Mouse (Mus musculus) testis, adult 2 months (tissue): ENCODE measurements at regions not wholly inside any gene's neighbourhood (a gene's known extent, or its start where the extent isn't known, plus 50 kb on each side); places are given as distances from the start of the nearest gene placed in this dataset.

ENCODE experiments used
- H3K27ac ChIP-seq: fragments of 200-500 bp; 2 replicates; pipeline ENCODE4 v1.5.1; 2012; ENCODE audit warnings: low read depth, low read length; ENCODE audit not compliant: control insufficient read depth, insufficient read depth
- H3K27me3 ChIP-seq: fragments of 200-500 bp; 2 replicates; pipeline ENCODE4 v1.6.1; 2012; ENCODE audit warnings: mild to moderate bottlenecking, low read length, moderate library complexity; ENCODE audit not compliant: control insufficient read depth, insufficient read depth
- H3K36me3 ChIP-seq: fragments of 200-500 bp; 2 replicates; pipeline ENCODE4 v1.6.1; 2012; ENCODE audit warnings: mild to moderate bottlenecking, low read length; ENCODE audit not compliant: control insufficient read depth, insufficient read depth
- H3K4me1 ChIP-seq: fragments of 200-500 bp; 2 replicates; pipeline ENCODE4 v1.6.1; 2012; ENCODE audit warnings: low read length; ENCODE audit not compliant: control insufficient read depth, insufficient read depth
- H3K4me3 ChIP-seq: fragments of 200-500 bp; 2 replicates; pipeline ENCODE4 v1.5.1; 2012; ENCODE audit warnings: low read depth, mild to moderate bottlenecking, low read length, moderate library complexity, mixed read lengths; ENCODE audit not compliant: control insufficient read depth
- CTCF ChIP-seq: fragments of 200-500 bp; IDR thresholded peaks from 2 replicates; pipeline ENCODE4 v1.5.1; 2012; ENCODE audit warnings: low read depth, mild to moderate bottlenecking, inconsistent platforms, low read length, moderate library complexity; ENCODE audit not compliant: control insufficient read depth, insufficient read depth, insufficient replicate concordance
- POLR2A ChIP-seq: fragments of 200-500 bp; IDR thresholded peaks from 2 replicates; pipeline ENCODE4 v1.6.1; 2012; ENCODE audit warnings: low read depth, mild to moderate bottlenecking, inconsistent platforms, low read length, moderate library complexity; ENCODE audit not compliant: control insufficient read depth

GRCm38 (mm10) chr10:8969586-8969985 is 83.7 kb upstream of the Sash1 start:
- H3K36me3 ChIP-seq = no peaks in the 10 kb centered on the region
- H3K27ac ChIP-seq = no peak overlapping the region
- no peak for TF ChIP-seq CTCF
- TF ChIP-seq POLR2A = no peak
- no peaks in the 10 kb centered on the region for H3K4me1 ChIP-seq
- no peaks in the 10 kb centered on the region for H3K27me3 ChIP-seq
- H3K4me3 ChIP-seq = no peak overlapping the region

GRCm38 (mm10) chr10:8969016-8969415 is 83.1 kb upstream of the Sash1 start:
- TF ChIP-seq POLR2A (no peak), CTCF (no peak)
- Histone ChIP-seq H3K36me3 (no peaks in the 10 kb centered on the region), H3K27ac (no peak overlapping the region), H3K4me1 (no peaks in the 10 kb centered on the region), H3K27me3 (no peaks in the 10 kb centered on the region), H3K4me3 (no peak overlapping the region)

- Histone ChIP-seq H3K4me1 (no peaks in the 10 kb centered on the region), H3K27ac (peak overlapping the region; percentile 14; the same call in 1 of the 2 replicates), H3K27me3 (no peaks in the 10 kb centered on the region), H3K4me3 (no peak overlapping the region), H3K36me3 (no peaks in the 10 kb centered on the region)
- TF ChIP-seq CTCF (no peak), POLR2A (no peak)
Measured at GRCm38 (mm10) chr10:8968276-8968923, 82.5 kb upstream of the Sash1 start.

- H3K4me1 ChIP-seq = no peaks in the 10 kb centered on the region
- no peak for TF ChIP-seq POLR2A
- TF ChIP-seq CTCF = no peak
- H3K27ac ChIP-seq = no peak overlapping the region
- H3K4me3 ChIP-seq = no peak overlapping the region
- H3K36me3 ChIP-seq = no peaks in the 10 kb centered on the region
- no peaks in the 10 kb centered on the region for H3K27me3 ChIP-seq
Measured at GRCm38 (mm10) chr10:8962921-8963320, 77.1 kb upstream of the Sash1 start.

- no peaks in the 10 kb centered on the region for H3K4me1 ChIP-seq
- TF ChIP-seq CTCF = no peak
- TF ChIP-seq POLR2A = no peak
- H3K36me3 ChIP-seq = no peaks in the 10 kb centered on the region
- H3K27ac ChIP-seq = no peak overlapping the region
- H3K27me3 ChIP-seq = no peaks in the 10 kb centered on the region
- H3K4me3 ChIP-seq = no peak overlapping the region
Measured at GRCm38 (mm10) chr10:8960964-8961675, 75.2 kb upstream of the Sash1 start.

- Histone ChIP-seq H3K36me3 (no peaks in the 10 kb centered on the region), H3K4me3 (no peak overlapping the region), H3K4me1 (no peaks in the 10 kb centered on the region), H3K27ac (no peak overlapping the region), H3K27me3 (no peaks in the 10 kb centered on the region)
- no peak for TF ChIP-seq CTCF
- TF ChIP-seq POLR2A = no peak
Measured at GRCm38 (mm10) chr10:8960275-8960960, 74.5 kb upstream of the Sash1 start.

- Histone ChIP-seq H3K36me3 (no peaks in the 10 kb centered on the region), H3K27ac (no peak overlapping the region), H3K4me1 (no peaks in the 10 kb centered on the region), H3K27me3 (no peaks in the 10 kb centered on the region), H3K4me3 (no peak overlapping the region)
- no peak for TF ChIP-seq POLR2A
- TF ChIP-seq CTCF = no peak
Measured at GRCm38 (mm10) chr10:8955499-8956211, 69.8 kb upstream of the Sash1 start.
